Mouse (Mus musculus): ENCODE measurements around the gene Ascl3. TPM values are rescaled to one million over a fixed set of nuclear protein-coding genes. Genes with fewer than 3 reads are reported as not detected.

The Ascl3 gene
- total and polyA plus RNA-seq, 3 experiments: not detected

DNA sequence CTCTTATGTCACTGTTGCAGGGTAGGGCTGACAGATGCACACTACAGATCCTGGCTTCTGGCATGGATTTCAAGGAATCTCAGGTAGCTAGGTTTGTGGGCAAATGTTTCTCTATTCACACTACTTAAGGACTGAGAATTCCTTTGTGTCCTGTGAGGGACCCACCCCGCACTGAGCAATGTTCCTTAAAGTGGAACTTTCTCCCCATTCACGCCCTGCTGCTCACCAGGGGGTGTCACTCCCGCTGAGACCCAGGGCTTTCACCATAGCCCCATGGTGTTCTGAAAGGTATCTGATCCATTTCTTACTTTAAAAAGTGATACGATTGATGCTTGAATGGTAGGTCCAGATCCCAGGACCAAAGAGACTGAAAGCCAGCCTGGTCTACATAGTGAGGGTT, 28.8 kb downstream of the Ascl3 start:
- dilution Hi-C loops (cut with MboI; ENCODE audit: extremely low pct_ligation_motif_present, extremely low pct_unique_long_range_greater_than_20kb, low sequenced_read_pairs): no loop called here
- Histone ChIP-seq H3K4me1 (ENCODE audit: control insufficient read depth in 1 of 2, insufficient read depth in 2 of 2) (peaks cover 5 to 35% of the 10 kb centered on the region in 2 experiments; a peak in 3 of 4 replicates), H3K27ac (ENCODE audit: insufficient read depth, low read depth) (no peak overlapping the region), H3K79me2 (replicated peaks; ENCODE audit: control insufficient read depth, extremely low read depth, insufficient read depth, poor library complexity, severe bottlenecking) (no peaks in the 10 kb centered on the region; the same call in 1 of the 2 replicates), H3K9ac (ENCODE audit: insufficient read depth, low read depth) (no peak overlapping the region), H3K4me3 (replicated peaks in 1 of 3; ENCODE audit: low read depth in 2 of 3, low read length in 2 of 3, poor library complexity in 1 of 3) (no peak overlapping the region), H3K9me3 (replicated peaks; ENCODE audit: low read length) (no peaks in the 10 kb centered on the region), H3K27me3 (replicated peaks) (no peaks in the 10 kb centered on the region), H3K36me3 (replicated peaks in 1 of 2; ENCODE audit: control insufficient read depth in 1 of 2, insufficient read depth in 1 of 2, low read length in 1 of 2) (peaks cover 4 to 7% of the 10 kb centered on the region in 2 experiments), H3K4me2 (ENCODE audit: insufficient read depth, low read depth, poor library complexity, severe bottlenecking) (no peak overlapping the region)
- DNase-seq (ENCODE audit: extremely low read depth): no peak
- in situ Hi-C loops (cut with MboI; ENCODE audit: low pct_ligation_motif_present, low pct_unique_long_range_greater_than_20kb, low sequenced_read_pairs): loop anchor here (10.0 kb wide), 1 partner anchor 178 kb away; no protein-coding TSS in a partner anchor
- TF ChIP-seq POLR2AphosphoS2 (IDR thresholded peaks at IDR 0.05; ENCODE audit: low read depth, low read length) (no peak), NRF1 (IDR thresholded peaks at IDR 0.05; ENCODE audit: low read depth, low read length) (no peak), KAT2A (IDR thresholded peaks at IDR 0.05; ENCODE audit: insufficient replicate concordance, low read length) (no peak), JUND (conservative IDR thresholded peaks at IDR 0.05; ENCODE audit: low read depth, low read length) (no peak), RAD21 (IDR thresholded peaks at IDR 0.05; ENCODE audit: low read depth, low read length) (no peak), BHLHE40 (IDR thresholded peaks at IDR 0.05; ENCODE audit: low read depth, low read length) (no peak), MEF2A (IDR thresholded peaks at IDR 0.05; ENCODE audit: borderline replicate concordance, low read depth, low read length) (no peak), CHD1 (IDR thresholded peaks at IDR 0.05; ENCODE audit: low read depth, low read length) (no peak), CHD2 (IDR thresholded peaks at IDR 0.05; ENCODE audit: low read length) (no peak), EP300 (IDR thresholded peaks at IDR 0.05; ENCODE audit: low read length) (no peak), MAZ (IDR thresholded peaks at IDR 0.05; ENCODE audit: low read depth, low read length) (no peak), ZC3H11A (IDR thresholded peaks at IDR 0.05; ENCODE audit: low read depth, low read length) (no peak), SIN3A (IDR thresholded peaks at IDR 0.05; ENCODE audit: low read length) (no peak), USF1 (IDR thresholded peaks at IDR 0.05; ENCODE audit: low read depth, low read length) (no peak), POLR2A (IDR thresholded peaks at IDR 0.05; ENCODE audit: low read depth, low read length) (no peak), ZMIZ1 (IDR thresholded peaks at IDR 0.05; ENCODE audit: low read depth, low read length) (no peak), E2F4 (IDR thresholded peaks at IDR 0.05; ENCODE audit: insufficient replicate concordance, low read depth, low read length) (no peak), MAX (IDR thresholded peaks at IDR 0.05; ENCODE audit: low read length) (no peak), SMC3 (IDR thresholded peaks at IDR 0.05; ENCODE audit: low read depth, low read length) (no peak), ZKSCAN1 (IDR thresholded peaks at IDR 0.05; ENCODE audit: borderline replicate concordance, low read depth, low read length) (no peak)

DNA sequence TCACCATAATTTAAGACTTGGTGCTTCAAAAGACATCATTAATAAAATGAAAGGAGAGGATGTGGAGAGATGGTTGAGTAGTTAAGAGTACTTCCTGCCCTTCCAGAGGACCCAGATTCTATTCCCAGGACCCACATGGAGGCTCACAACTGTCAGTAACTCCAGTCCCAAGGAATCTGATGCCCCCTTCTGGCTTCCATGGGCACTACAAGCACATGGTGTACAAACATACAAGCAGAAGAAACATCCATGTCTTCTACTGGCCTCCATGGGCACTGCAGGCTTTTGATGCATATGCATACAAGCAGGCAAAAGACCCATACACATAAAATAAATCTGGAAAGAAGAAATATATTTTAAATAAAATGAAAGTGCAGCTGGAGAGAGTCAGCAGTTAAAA, 31.3 kb downstream of the Ascl3 start:
- no peak overlapping the region for H3K4me2 ChIP-seq (ENCODE audit: insufficient read depth, low read depth, poor library complexity, severe bottlenecking)

More for the DNA sequence above, 31.3 kb downstream of the Ascl3 start:
- dilution Hi-C loops (cut with MboI; ENCODE audit: extremely low pct_ligation_motif_present, extremely low pct_unique_long_range_greater_than_20kb, low sequenced_read_pairs): no loop called here
- Histone ChIP-seq H3K79me2 (replicated peaks; ENCODE audit: control insufficient read depth, extremely low read depth, insufficient read depth, poor library complexity, severe bottlenecking) (no peaks in the 10 kb centered on the region; the same call in 1 of the 2 replicates), H3K9ac (ENCODE audit: insufficient read depth, low read depth) (no peak overlapping the region), H3K36me3 (replicated peaks in 1 of 2; ENCODE audit: control insufficient read depth in 1 of 2, insufficient read depth in 1 of 2, low read length in 1 of 2) (no peaks in the 10 kb centered on the region), H3K4me1 (ENCODE audit: control insufficient read depth in 1 of 2, insufficient read depth in 2 of 2) (peaks cover 3 to 11% of the 10 kb centered on the region in 2 experiments; a peak in 3 of 4 replicates), H3K9me3 (replicated peaks; ENCODE audit: low read length) (no peaks in the 10 kb centered on the region), H3K27me3 (replicated peaks) (no peaks in the 10 kb centered on the region), H3K4me3 (replicated peaks in 1 of 3; ENCODE audit: low read depth in 2 of 3, low read length in 2 of 3, poor library complexity in 1 of 3) (no peak overlapping the region), H3K27ac (ENCODE audit: insufficient read depth, low read depth) (no peak overlapping the region)
- in situ Hi-C loops (cut with MboI; ENCODE audit: low pct_ligation_motif_present, low pct_unique_long_range_greater_than_20kb, low sequenced_read_pairs): loop anchor here (10.0 kb wide), 1 partner anchor 175 kb away; no protein-coding TSS in a partner anchor
- no peak for DNase-seq (ENCODE audit: extremely low read depth)
- TF ChIP-seq RAD21 (IDR thresholded peaks at IDR 0.05; ENCODE audit: low read depth, low read length) (peak; percentile 14), NELFE (IDR thresholded peaks at IDR 0.05; ENCODE audit: low read depth, low read length) (no peak), SMC3 (IDR thresholded peaks at IDR 0.05; ENCODE audit: low read depth, low read length) (peak; percentile 27; the same call in 1 of the 2 replicates), ZKSCAN1 (IDR thresholded peaks at IDR 0.05; ENCODE audit: borderline replicate concordance, low read depth, low read length) (no peak), CTCF (conservative IDR thresholded peaks at IDR 0.05 in 1 of 2, IDR thresholded peaks at IDR 0.05 in 1 of 2; ENCODE audit: low read depth in 2 of 2, low read length in 2 of 2) (peak; percentile 6 to 53; a peak in 2 of 4 replicates), ZMIZ1 (IDR thresholded peaks at IDR 0.05; ENCODE audit: low read depth, low read length) (no peak), RCOR1 (conservative IDR thresholded peaks at IDR 0.05; ENCODE audit: low read depth, low read length) (no peak), USF1 (IDR thresholded peaks at IDR 0.05; ENCODE audit: low read depth, low read length) (no peak)
